Mouse (Mus musculus) CH12.LX (cell line): ENCODE measurements around the gene Kif23.

Experiments used
- CHD2 ChIP-seq: IDR thresholded peaks from 2 replicates; pipeline ENCODE4 v1.6.1; 2011; ENCODE audit warnings: low read length, improper control_type of control experiment
- CTCF ChIP-seq, 2 experiments: IDR thresholded peaks in 1 of 2; conservative IDR thresholded peaks in 1 of 2; 2 replicates each; pipeline ENCODE4 v1.5.1; 2011 to 2012; ENCODE audit warnings: low read depth in 2 of 2, low read length in 2 of 2, improper control_type of control experiment in 1 of 2, inconsistent platforms in 1 of 2, mild to moderate bottlenecking in 1 of 2, moderate library complexity in 1 of 2
- IRF4 ChIP-seq: IDR thresholded peaks from 2 replicates; pipeline ENCODE4 v1.6.1; 2014; ENCODE audit warnings: low read depth, mild to moderate bottlenecking, inconsistent platforms, low read length, improper control_type of control experiment
- NELFE ChIP-seq: IDR thresholded peaks from 2 replicates; pipeline ENCODE4 v1.6.1; 2011; ENCODE audit warnings: low read depth, low read length, improper control_type of control experiment
- PAX5 ChIP-seq: IDR thresholded peaks from 2 replicates; pipeline ENCODE4 v1.6.1; 2012; ENCODE audit warnings: low read length, inconsistent platforms, mixed read lengths
- POLR2A ChIP-seq: IDR thresholded peaks from 2 replicates; pipeline ENCODE4 v1.6.1; 2011; ENCODE audit warnings: low read depth, mild to moderate bottlenecking, improper control_type of control experiment, low read length

DNA sequence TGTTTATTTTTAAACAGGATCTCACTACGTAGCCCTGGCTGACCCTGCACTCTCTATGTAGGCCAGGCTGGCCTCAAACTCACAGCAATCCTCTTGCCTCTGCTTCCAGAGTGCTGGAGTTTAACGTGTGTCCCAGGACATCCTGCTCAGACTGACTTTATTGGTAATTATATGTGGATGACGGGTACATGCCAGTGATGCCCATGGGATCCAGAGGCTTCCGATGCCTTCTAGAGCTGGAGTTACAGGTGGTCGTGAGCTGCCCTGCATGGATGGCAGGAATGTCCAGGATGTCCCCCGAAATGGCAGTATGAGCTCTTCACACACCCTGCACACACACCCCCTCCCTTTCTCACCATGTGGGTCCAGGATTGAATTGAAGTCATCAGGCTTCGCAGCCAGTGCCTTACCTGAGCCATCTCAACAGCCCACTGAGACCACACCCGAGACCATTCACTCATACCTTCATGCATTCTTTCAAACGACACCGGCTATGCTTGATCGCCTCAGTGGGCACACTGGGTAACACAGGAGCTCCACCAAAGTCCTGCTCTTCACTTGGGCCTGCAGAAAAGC, 37.7 kb downstream of the Kif23 start:
- TF ChIP-seq CTCF (conservative IDR thresholded peaks at IDR 0.05 in 1 of 2, IDR thresholded peaks at IDR 0.05 in 1 of 2; ENCODE audit: low read depth in 2 of 2, low read length in 2 of 2) (no peak), NELFE (no peak), POLR2A (no peak), PAX5 (no peak), IRF4 (no peak), CHD2 (no peak)
